Mouse (Mus musculus) granulocyte monocyte progenitor cell, adult 5-6 weeks (primary cell): ENCODE data around the gene Rbm6. TPM values are rescaled to one million over a fixed set of nuclear protein-coding genes. Genes with fewer than 3 reads are reported as not detected.

Source experiments
- total RNA-seq, 2 experiments: library from RNA; stranded (forward) in 1 of 2; stranded (reverse) in 1 of 2; fragments of 200-712, 200-1000 nt in 1 of 2; fragments of >200 nt in 1 of 2; fragmentation: Nextera tagmentation in 1 of 2; gene quantifications; 2 replicates each; pipeline ENCODE4 v1.2.3; 2014 to 2017

Gene Rbm6
- total RNA-seq, 2 experiments from 2014 or later, result 110 to 115 TPM

Other genes starting within 250 kb of the Rbm6 start
- gene Gnai2, start 237.9 kb downstream of the Rbm6 start, total RNA-seq (2014; fragmentation: Nextera tagmentation), result 410 and 448 TPM in 2 replicates
- gene Gnai2, start 237.9 kb downstream of the Rbm6 start, total RNA-seq (2017), result 395 and 452 TPM in 2 replicates
- not detected in 2 replicates for gene Slc38a3, start 203.7 kb downstream of the Rbm6 start, total RNA-seq (2014; fragmentation: Nextera tagmentation)
- not detected in 2 replicates for gene Slc38a3, start 203.7 kb downstream of the Rbm6 start, total RNA-seq (2017)
- not detected in 2 replicates for gene Gnat1, start 193.5 kb downstream of the Rbm6 start, total RNA-seq (2014; fragmentation: Nextera tagmentation)
- not detected in 2 replicates for gene Gnat1, start 193.5 kb downstream of the Rbm6 start, total RNA-seq (2017)
- 2.6 TPM in 1 of 2 replicates, not detected in the other for gene Sema3f, start 162.8 kb downstream of the Rbm6 start, total RNA-seq (2014; fragmentation: Nextera tagmentation)
- gene Sema3f, start 162.8 kb downstream of the Rbm6 start, total RNA-seq (2017), result not detected in 2 replicates
- gene Rbm5, start 102.2 kb downstream of the Rbm6 start, total RNA-seq (2014; fragmentation: Nextera tagmentation), result 133 and 165 TPM in 2 replicates
- gene Rbm5, start 102.2 kb downstream of the Rbm6 start, total RNA-seq (2017), result 157 and 164 TPM in 2 replicates
- gene Mon1a, start 14.9 kb upstream of the Rbm6 start, total RNA-seq (2014; fragmentation: Nextera tagmentation), result 6.1 and 9.3 TPM in 2 replicates
- gene Mon1a, start 14.9 kb upstream of the Rbm6 start, total RNA-seq (2017), result 16.5 and 19.5 TPM in 2 replicates
- gene Mst1r, start 33.6 kb upstream of the Rbm6 start, total RNA-seq (2014; fragmentation: Nextera tagmentation), result not detected in 2 replicates
- gene Mst1r, start 33.6 kb upstream of the Rbm6 start, total RNA-seq (2017), result 0.26 and 6.3 TPM in 2 replicates
- not detected in 2 replicates for gene Actl11, start 55.2 kb upstream of the Rbm6 start, total RNA-seq (2014; fragmentation: Nextera tagmentation)
- not detected in 2 replicates for gene Actl11, start 55.2 kb upstream of the Rbm6 start, total RNA-seq (2017)
- gene Camkv, start 62.4 kb upstream of the Rbm6 start, total RNA-seq (2014; fragmentation: Nextera tagmentation), result not detected in 2 replicates
- gene Camkv, start 62.4 kb upstream of the Rbm6 start, total RNA-seq (2017), result not detected in 2 replicates
- gene Traip, start 76.9 kb upstream of the Rbm6 start, total RNA-seq (2014; fragmentation: Nextera tagmentation), result 11.1 and 19.4 TPM in 2 replicates
- gene Traip, start 76.9 kb upstream of the Rbm6 start, total RNA-seq (2017), result 24.0 and 29.7 TPM in 2 replicates
- 79.1 and 88.9 TPM in 2 replicates for gene Uba7, start 102.3 kb upstream of the Rbm6 start, total RNA-seq (2014; fragmentation: Nextera tagmentation)
- 21.4 and 33.4 TPM in 2 replicates for gene Uba7, start 102.3 kb upstream of the Rbm6 start, total RNA-seq (2017)
- gene Gm20661, start 109.8 kb upstream of the Rbm6 start, total RNA-seq (2014; fragmentation: Nextera tagmentation), result 0.47 TPM in 1 of 2 replicates, not detected in the other
- not detected in 2 replicates for gene Gm20661, start 109.8 kb upstream of the Rbm6 start, total RNA-seq (2017)
- 16.7 and 29.9 TPM in 2 replicates for gene Inka1, start 112.6 kb upstream of the Rbm6 start, total RNA-seq (2014; fragmentation: Nextera tagmentation)
- gene Inka1, start 112.6 kb upstream of the Rbm6 start, total RNA-seq (2017), result 18.6 and 23.2 TPM in 2 replicates
- gene Cdhr4, start 119.3 kb upstream of the Rbm6 start, total RNA-seq (2014; fragmentation: Nextera tagmentation), result 3.0 TPM in 1 of 2 replicates, not detected in the other
- gene Cdhr4, start 119.3 kb upstream of the Rbm6 start, total RNA-seq (2017), result 0.69 TPM in 1 of 2 replicates, not detected in the other
- 0.62 and 5.3 TPM in 2 replicates for gene Gm20662, start 123.1 kb upstream of the Rbm6 start, total RNA-seq (2014; fragmentation: Nextera tagmentation)
- not detected in 2 replicates for gene Gm20662, start 123.1 kb upstream of the Rbm6 start, total RNA-seq (2017)
- 27.1 TPM in 2 replicates for gene Ip6k1, start 129.3 kb upstream of the Rbm6 start, total RNA-seq (2014; fragmentation: Nextera tagmentation)
- 31.6 and 42.7 TPM in 2 replicates for gene Ip6k1, start 129.3 kb upstream of the Rbm6 start, total RNA-seq (2017)
- 14.1 and 15.1 TPM in 2 replicates for gene Gmppb, start 176.0 kb upstream of the Rbm6 start, total RNA-seq (2014; fragmentation: Nextera tagmentation)
- gene Gmppb, start 176.0 kb upstream of the Rbm6 start, total RNA-seq (2017), result 16.1 and 41.8 TPM in 2 replicates
- 2.2 and 3.4 TPM in 2 replicates for gene Amigo3, start 179.9 kb upstream of the Rbm6 start, total RNA-seq (2014; fragmentation: Nextera tagmentation)
- gene Amigo3, start 179.9 kb upstream of the Rbm6 start, total RNA-seq (2017), result 2.2 and 3.1 TPM in 2 replicates
- gene Mst1, start 207.2 kb upstream of the Rbm6 start, total RNA-seq (2014; fragmentation: Nextera tagmentation), result 0.67 TPM in 1 of 2 replicates, not detected in the other
- gene Mst1, start 207.2 kb upstream of the Rbm6 start, total RNA-seq (2017), result 0.34 and 1.6 TPM in 2 replicates
- gene Rnf123, start 210.1 kb upstream of the Rbm6 start, total RNA-seq (2014; fragmentation: Nextera tagmentation), result 64.5 and 75.3 TPM in 2 replicates
- 29.7 and 30.3 TPM in 2 replicates for gene Rnf123, start 210.1 kb upstream of the Rbm6 start, total RNA-seq (2017)
- gene Apeh, start 221.4 kb upstream of the Rbm6 start, total RNA-seq (2014; fragmentation: Nextera tagmentation), result 72.6 and 79.0 TPM in 2 replicates
- gene Apeh, start 221.4 kb upstream of the Rbm6 start, total RNA-seq (2017), result 75.8 and 83.2 TPM in 2 replicates